Mouse (Mus musculus) cerebellum, postnatal 25 days (tissue): ENCODE measurements around the gene Oasl2.
"Not testable (repeated sequence)": the region's sequence is repeated elsewhere in the genome, so short reads cannot be mapped to it uniquely, and the experiment has no call there.

ENCODE experiments used
- DNase-seq, 2 experiments: peaks; one replicate each; pipeline ENCODE4 v3.0.0; 2021; ENCODE audit warnings: mixed read lengths in 2 of 2

Oasl2 gene

GRCm38 (mm10) chr5:114896688-114897373 lies at the start of gene Oasl2:
Oasl2 (plus strand) TSS chr5:114896936.
- no peak for DNase-seq

- DNase-seq, result no peak
These were observed 45.0 kb upstream of the Oasl2 start for GRCm38 (mm10) chr5:114851565-114852236.

- DNase-seq, result not testable (repeated sequence)
These were observed 43.4 kb upstream of the Oasl2 start, which contains the start of gene 4930519G04Rik for GRCm38 (mm10) chr5:114853364-114853763. 4930519G04Rik (plus strand) TSS chr5:114853664.

- DNase-seq, result no peak
These were observed 38.2 kb upstream of the Oasl2 start, which contains the start of gene Gm9936 for GRCm38 (mm10) chr5:114858582-114858981. Gm9936 (minus strand) TSS chr5:114858682.

- DNase-seq, result peak; percentile 86 to 90
These were observed 37.5 kb upstream of the Oasl2 start for GRCm38 (mm10) chr5:114859253-114859652.

GRCm38 (mm10) chr5:114861730-114862129 lies 35.0 kb upstream of the Oasl2 start:
- DNase-seq, result no peak

- DNase-seq, result no peak
These were observed 31.9 kb upstream of the Oasl2 start for GRCm38 (mm10) chr5:114864813-114865212.

GRCm38 (mm10) chr5:114865279-114865678 lies 31.5 kb upstream of the Oasl2 start:
- DNase-seq, result no peak

- DNase-seq, result peak in 1 of 2 experiments; percentile 16
These were observed 20.9 kb upstream of the Oasl2 start for GRCm38 (mm10) chr5:114875858-114876257.

- DNase-seq, result no peak
These were observed 20.4 kb upstream of the Oasl2 start for GRCm38 (mm10) chr5:114876331-114876730.

- no peak for DNase-seq
These were observed 19.2 kb upstream of the Oasl2 start for GRCm38 (mm10) chr5:114877487-114877886.

GRCm38 (mm10) chr5:114879399-114879798 lies 17.3 kb upstream of the Oasl2 start:
- DNase-seq, result no peak

GRCm38 (mm10) chr5:114882319-114882718 lies 14.4 kb upstream of the Oasl2 start:
- not testable (repeated sequence) for DNase-seq

- DNase-seq, result no peak
These were observed 13.7 kb upstream of the Oasl2 start for GRCm38 (mm10) chr5:114883022-114883421.

- no peak for DNase-seq
These were observed 9.9 kb upstream of the Oasl2 start for GRCm38 (mm10) chr5:114886801-114887200.

- DNase-seq, result no peak
These were observed 7.7 kb upstream of the Oasl2 start for GRCm38 (mm10) chr5:114888995-114889394.

- DNase-seq, result no peak
These were observed 1.2 kb upstream of the Oasl2 start for GRCm38 (mm10) chr5:114895542-114895941.

- DNase-seq, result no peak
These were observed 648 bp downstream of the Oasl2 start for GRCm38 (mm10) chr5:114897374-114897793.

GRCm38 (mm10) chr5:114898857-114899256 lies 2.1 kb downstream of the Oasl2 start:
- DNase-seq, result no peak

GRCm38 (mm10) chr5:114902413-114902812 lies 5.7 kb downstream of the Oasl2 start:
- peak; percentile 20 to 56 for DNase-seq

GRCm38 (mm10) chr5:114908598-114909305 lies 12.0 kb downstream of the Oasl2 start:
- no peak for DNase-seq

GRCm38 (mm10) chr5:114913686-114914085 lies 16.9 kb downstream of the Oasl2 start:
- no peak for DNase-seq

GRCm38 (mm10) chr5:114914855-114915254 lies 18.1 kb downstream of the Oasl2 start:
- DNase-seq, result no peak
